Mouse (Mus musculus) monocyte, adult 5-6 weeks (primary cell): ENCODE measurements around the gene Hecw2. TPM values are rescaled to one million over a fixed set of nuclear protein-coding genes. Genes with fewer than 3 reads are reported as not detected.

Experiments
- ATAC-seq: fragments of 153-309, 156-312 bp; replicated peaks from 2 replicates; pipeline ENCODE4 v1.8.0; 2017; ENCODE audit warnings: mild to moderate bottlenecking; ENCODE audit not compliant: low TSS enrichment, insufficient number of reproducible peaks, severe bottlenecking, poor library complexity, low FRiP score
- total RNA-seq: library from RNA; stranded (forward); fragments of 200-1000, 200-491, 200-594 nt; gene quantifications from 3 replicates; pipeline ENCODE4 v1.2.3, GENCODE M21; 2017

Gene Hecw2
- total RNA-seq, 1 experiment from 2014 or later = not detected

GRCm38 (mm10) chr1:53852086-53852610 lies 342.8 kb downstream of the Hecw2 start:
- no peak for ATAC-seq

GRCm38 (mm10) chr1:53851334-53851733 lies 343.6 kb downstream of the Hecw2 start:
- ATAC-seq = peak; percentile 85

GRCm38 (mm10) chr1:53850891-53851290 lies 344.1 kb downstream of the Hecw2 start:
- peak; percentile 77 for ATAC-seq

- ATAC-seq = no peak
Measured at GRCm38 (mm10) chr1:53846665-53847237, 348.2 kb downstream of the Hecw2 start.

- peak; percentile 13; the same call in 1 of the 2 replicates for ATAC-seq
Measured at GRCm38 (mm10) chr1:53845854-53846253, 349.1 kb downstream of the Hecw2 start.

- ATAC-seq = peak; percentile 81
Measured at GRCm38 (mm10) chr1:53844914-53845612, 349.9 kb downstream of the Hecw2 start.

- no peak for ATAC-seq
Measured at GRCm38 (mm10) chr1:53844122-53844913, 350.6 kb downstream of the Hecw2 start.

- ATAC-seq = no peak
Measured at GRCm38 (mm10) chr1:53843051-53843450, 351.9 kb downstream of the Hecw2 start.

- ATAC-seq = no peak
Measured at GRCm38 (mm10) chr1:53841080-53841479, 353.9 kb downstream of the Hecw2 start.

- ATAC-seq = no peak
Measured at GRCm38 (mm10) chr1:53839392-53839791, 355.6 kb downstream of the Hecw2 start.

GRCm38 (mm10) chr1:53838182-53838859 lies 356.6 kb downstream of the Hecw2 start:
- peak; percentile 83 for ATAC-seq

GRCm38 (mm10) chr1:53830286-53830685 lies 364.7 kb downstream of the Hecw2 start:
- peak; percentile 71 for ATAC-seq

- ATAC-seq = no peak
Measured at GRCm38 (mm10) chr1:53829089-53829488, 365.9 kb downstream of the Hecw2 start.

GRCm38 (mm10) chr1:53824446-53825337 lies 370.3 kb downstream of the Hecw2 start:
- ATAC-seq = peak; percentile 74

- peak; percentile 89 for ATAC-seq
Measured at GRCm38 (mm10) chr1:53823687-53824445, 371.1 kb downstream of the Hecw2 start.

- no peak for ATAC-seq
Measured at GRCm38 (mm10) chr1:53821983-53822382, 373.0 kb downstream of the Hecw2 start.

GRCm38 (mm10) chr1:53820041-53820632 lies 374.8 kb downstream of the Hecw2 start:
- no peak for ATAC-seq
